Mouse (Mus musculus) lung, postnatal 0 days (tissue): ENCODE results near the gene Tpbgl. TPM values are rescaled to one million over a fixed set of nuclear protein-coding genes. Genes with fewer than 3 reads are reported as not detected.

Experiments used
- ATAC-seq: fragments of 200-750 bp; cut with Nextera tagmentation; 2 replicates; pipeline ENCODE4 v1.8.0; 2017; ENCODE audit warnings: moderate library complexity
- DNase-seq: peaks from one replicate; pipeline ENCODE4 v3.0.0-alpha.2; 2016; ENCODE audit warnings: low spot score
- H3K27ac ChIP-seq: fragments of 300-500 bp; sonication (generic); 2 replicates; pipeline ENCODE4 v1.5.1; 2014; ENCODE audit warnings: antibody characterized with exemption, mild to moderate bottlenecking, low read length, mixed read lengths
- H3K27me3 ChIP-seq: fragments of 300-500 bp; sonication (generic); replicated peaks from 2 replicates; pipeline ENCODE4 v1.6.1; 2014; ENCODE audit warnings: low read length, mixed read lengths; ENCODE audit not compliant: insufficient read depth
- H3K36me3 ChIP-seq: fragments of 300-500 bp; sonication (generic); 2 replicates; pipeline ENCODE4 v1.6.1; 2014; ENCODE audit warnings: low read length, mixed read lengths; ENCODE audit not compliant: insufficient read depth
- H3K4me1 ChIP-seq: fragments of 300-500 bp; sonication (generic); 2 replicates; pipeline ENCODE4 v1.6.1; 2014; ENCODE audit warnings: antibody characterized with exemption, low read depth, low read length, mixed read lengths; ENCODE audit not compliant: insufficient read depth
- H3K4me2 ChIP-seq: fragments of 300-500 bp; sonication (generic); replicated peaks from 2 replicates; pipeline ENCODE4 v1.6.1; 2014; ENCODE audit warnings: low read depth, mild to moderate bottlenecking, low read length, moderate library complexity, mixed read lengths
- H3K4me3 ChIP-seq: fragments of 300-500 bp; sonication (generic); 2 replicates; pipeline ENCODE4 v1.5.1; 2014; ENCODE audit warnings: low read depth, low read length
- H3K9ac ChIP-seq: fragments of 300-500 bp; sonication (generic); replicated peaks from 2 replicates; pipeline ENCODE4 v1.6.1; 2014; ENCODE audit warnings: low read depth, mild to moderate bottlenecking
- H3K9me3 ChIP-seq: fragments of 300-500 bp; sonication (generic); 2 replicates; pipeline ENCODE4 v1.6.1; 2016; ENCODE audit warnings: low read length, mixed read lengths
- CTCF ChIP-seq: IDR thresholded peaks from 2 replicates; pipeline ENCODE4 v1.5.1; 2016; ENCODE audit warnings: antibody characterized with exemption, mild to moderate bottlenecking
- EP300 ChIP-seq: IDR thresholded peaks from 2 replicates; pipeline ENCODE4 v1.6.1; 2016; ENCODE audit warnings: antibody characterized with exemption, mild to moderate bottlenecking, control low read depth
- WGBS: fragments of 180-500 bp; shearing (Covaris S2); extraction: QIAGEN DNeasy Blood & Tissue Kit; methylation state at CpG from one replicate; pipeline ENCODE4 v1.1.7; 2014; 5-methylcytosine and 5-hydroxymethylcytosine counted together
- polyA plus RNA-seq: library from polyadenylated mRNA; unstranded; fragments of >200 nt; fragmentation: Nextera tagmentation; extraction: Ambion mirVana; gene quantifications from 2 replicates; pipeline ENCODE4 v1.2.1, GENCODE M21; 2015

The Tpbgl gene
- polyA plus RNA-seq, 1 experiment from 2014 or later, result 0.79 TPM

DNA sequence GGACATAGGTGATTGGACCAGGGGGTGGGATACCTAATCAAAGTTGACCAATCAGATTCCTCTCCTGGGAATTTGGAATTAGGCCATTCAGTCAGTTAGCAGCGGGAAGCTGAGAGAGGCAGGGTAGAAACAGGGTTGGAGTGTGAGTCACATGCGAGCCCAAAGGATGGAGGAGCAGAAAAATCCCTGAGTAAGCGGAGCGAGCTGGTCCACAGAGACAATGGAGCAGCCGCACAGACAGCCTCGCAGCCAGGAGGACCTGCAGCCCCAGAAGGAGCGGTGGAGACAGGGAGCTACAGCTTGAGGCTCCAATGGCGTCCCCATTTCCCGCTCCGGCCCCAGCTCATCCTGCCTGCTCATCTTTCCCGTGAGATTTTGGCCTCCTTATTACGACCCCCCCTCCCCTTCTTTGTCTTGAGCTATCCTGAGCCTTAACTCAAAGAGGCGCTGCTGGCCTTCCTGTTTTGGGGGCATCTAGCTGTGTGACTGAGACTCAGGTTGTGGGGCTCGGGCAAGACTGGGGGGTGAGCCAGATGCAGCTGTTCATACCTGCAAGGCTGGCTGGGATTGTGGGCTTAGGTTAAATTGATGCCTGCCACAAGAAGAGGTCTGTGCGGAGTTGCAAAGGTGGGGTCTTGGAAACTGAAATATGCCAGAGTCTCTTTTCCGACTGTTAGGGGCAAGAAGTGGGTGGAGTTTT lies 47.3 kb downstream of the Tpbgl start:
- Histone ChIP-seq H3K27me3 (no peaks in the 10 kb centered on the region), H3K4me3 (no peak overlapping the region), H3K9ac (no peak overlapping the region), H3K4me2 (no peak overlapping the region), H3K4me1 (no peaks in the 10 kb centered on the region), H3K27ac (no peak overlapping the region), H3K36me3 (peaks cover 6% of the 10 kb centered on the region; the same call in 1 of the 2 replicates), H3K9me3 (no peaks in the 10 kb centered on the region)
- no peak for ATAC-seq
- no peak for TF ChIP-seq CTCF
- TF ChIP-seq EP300, result no peak
- WGBS, result 27% methylated on average over 12 of the region's 16 CpGs
- DNase-seq, result no peak

DNA sequence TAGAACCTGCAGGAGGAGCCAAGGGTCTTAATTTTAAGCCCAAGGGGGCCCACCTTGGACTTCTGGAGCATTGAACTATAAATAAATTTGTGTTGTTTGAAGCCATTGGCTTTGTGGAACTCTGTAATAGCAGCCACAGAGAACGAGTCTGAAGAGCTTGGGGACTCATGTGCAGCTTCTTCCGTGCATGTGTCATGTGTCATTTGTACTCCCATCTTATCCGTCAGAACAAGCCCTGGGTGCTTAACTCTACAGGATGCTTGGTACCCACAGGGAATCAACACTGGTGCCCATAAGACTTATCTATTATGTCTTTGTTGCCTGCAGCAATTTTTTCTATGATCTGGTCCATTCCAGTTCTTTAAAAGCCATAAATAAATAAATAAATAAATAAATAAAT lies 48.7 kb downstream of the Tpbgl start:
- no peak for DNase-seq
- Histone ChIP-seq H3K4me3 (no peak overlapping the region), H3K27me3 (no peaks in the 10 kb centered on the region), H3K27ac (no peak overlapping the region), H3K36me3 (no peaks in the 10 kb centered on the region), H3K4me1 (no peaks in the 10 kb centered on the region), H3K9me3 (no peaks in the 10 kb centered on the region), H3K9ac (no peak overlapping the region), H3K4me2 (no peak overlapping the region)
- 72% methylated on average over 3 of the region's 3 CpGs for WGBS
- ATAC-seq, result no peak
- TF ChIP-seq EP300, result no peak
- no peak for TF ChIP-seq CTCF

Other genes starting within 250 kb of the Tpbgl start
- 18.7 and 18.8 TPM in 2 replicates for gene Gdpd5, start 245.7 kb downstream of the Tpbgl start, polyA plus RNA-seq
- 1.2 and 1.8 TPM in 2 replicates for gene Klhl35, start 161.1 kb downstream of the Tpbgl start, polyA plus RNA-seq
- 594 and 625 TPM in 2 replicates for gene Rps3, start 143.4 kb downstream of the Tpbgl start, polyA plus RNA-seq
- gene Arrb1, start 91.6 kb downstream of the Tpbgl start, polyA plus RNA-seq, result 21.7 and 25.7 TPM in 2 replicates
- gene Slco2b1, start 84.2 kb upstream of the Tpbgl start, polyA plus RNA-seq, result 3.8 and 3.9 TPM in 2 replicates
- not detected in 2 replicates for gene Olfr520, start 103.2 kb upstream of the Tpbgl start, polyA plus RNA-seq
- gene Olfr521, start 136.4 kb upstream of the Tpbgl start, polyA plus RNA-seq, result not detected in 2 replicates
- 5.8 and 7.6 TPM in 2 replicates for gene Neu3, start 201.3 kb upstream of the Tpbgl start, polyA plus RNA-seq
- 1.1 and 1.3 TPM in 2 replicates for gene Xrra1, start 232.0 kb upstream of the Tpbgl start, polyA plus RNA-seq
- gene Spcs2, start 236.4 kb upstream of the Tpbgl start, polyA plus RNA-seq, result 318 and 342 TPM in 2 replicates